Comparison of ENCODE assay signal across 25 mouse cellular contexts in genomic region chr12:112857021-112857925, GRCm38 (mm10). TPM values are rescaled to one million over a fixed set of nuclear protein-coding genes. Genes with fewer than 3 reads are reported as not detected.
DNase-seq lines count a peak whose midpoint lies in the region; TF ChIP-seq lines count a peak whose summit lies in the region.
"Had no signal": no experiment of that assay in that cellular context is flagged by ENCODE, and none has a peak within 500 bp of the region (broad histone marks: within the 10 kb centered on the region; RNA-seq: fewer than 3 reads in every experiment).

No protein-coding gene starts in this region.

- H3K4me3 ChIP-seq in thymus, adult 2 months (ENCODE audit: control insufficient read depth, insufficient read depth, low read length) = peak overlapping the region; percentile 54
- H3K4me3 ChIP-seq: embryonic facial prominence, embryonic 10.5 days; heart, adult 2 months; heart, embryonic 15.5 days; hindbrain, embryonic 10.5 days; limb, embryonic 15.5 days; liver, embryonic 15.5 days had no signal

- H3K27ac ChIP-seq in thymus, adult 2 months (ENCODE audit: control insufficient read depth, insufficient read depth, low read length) = peak overlapping the region; percentile 90
- H3K27ac ChIP-seq: embryonic facial prominence, embryonic 10.5 days; heart, adult 2 months; heart, embryonic 15.5 days; hindbrain, embryonic 10.5 days; limb, embryonic 15.5 days; liver, embryonic 15.5 days; macrophage had no signal

- H3K36me3 ChIP-seq in thymus, adult 2 months (ENCODE audit: control insufficient read depth, insufficient read depth, low read length) = peaks cover 23% of the 10 kb centered on the region
- H3K36me3 ChIP-seq: embryonic facial prominence, embryonic 10.5 days; G1E; heart, embryonic 15.5 days; hindbrain, embryonic 10.5 days; limb, embryonic 15.5 days; liver, embryonic 15.5 days had no signal

- no peaks in the 10 kb centered on the region for H3K27me3 ChIP-seq in thymus, adult 2 months (ENCODE audit: control insufficient read depth, insufficient read depth, low read length)
- H3K27me3 ChIP-seq: limb, embryonic 15.5 days; liver, embryonic 15.5 days; Patski had no signal

- WGBS in thymus, adult 2 months = 11% methylated on average over 9 of the region's 9 CpGs

- TF ChIP-seq POLR2A in thymus, adult 2 months (IDR thresholded peaks at IDR 0.05; ENCODE audit: control insufficient read depth, extremely low read depth, insufficient read depth, low read length, poor library complexity) = peak; percentile 27; the same call in 1 of the 2 replicates

- TF ChIP-seq CTCF in thymus, adult 2 months (IDR thresholded peaks at IDR 0.05; ENCODE audit: borderline replicate concordance, control insufficient read depth, extremely low read depth, insufficient read depth, low read length, poor library complexity) = no peak

- peak; percentile 3 for DNase-seq in kidney, postnatal 10 days
- no peak for DNase-seq in kidney, postnatal 4 days
- DNase-seq in CD4-positive helper T cell, adult 2 months (ENCODE audit: low read depth, low spot score) = peak; percentile 56
- peak; percentile 63 for DNase-seq in T-cell, adult 2 months (ENCODE audit: low spot score)
- no peak for DNase-seq in thymus, adult 2 months
- no peak for DNase-seq in urinary bladder, postnatal 14 days (ENCODE audit: low spot score)
- no peak for DNase-seq in layer of hippocampus, postnatal 14 days (ENCODE audit: low spot score in 2 of 2)
- DNase-seq in cerebellum, adult 11-12 months = no peak
- DNase-seq: adrenal gland, postnatal 10 days; cerebellum, adult 9-10 months; gastrocnemius, postnatal 14 days; heart, adult 2 months; layer of hippocampus, adult 9-11 months; left cerebral cortex, postnatal 4 days had no signal

- H3K4me1 ChIP-seq in thymus, adult 2 months (replicated peaks; ENCODE audit: control insufficient read depth, insufficient read depth, low read length) = peaks cover 73% of the 10 kb centered on the region
- H3K4me1 ChIP-seq: limb, embryonic 15.5 days; liver, embryonic 15.5 days had no signal

RNA-seq across cellular contexts. Expression of gene Gpr132, which starts 10.8 kb away (rescaled TPM):
- polyA plus RNA-seq in thymus, adult 2 months (2012; rRNA removed) = 256 and 265 TPM in 2 replicates
- total RNA-seq in layer of hippocampus, postnatal 14 days (2021) = not detected
- total RNA-seq: left cerebral cortex, postnatal 4 days had no signal
- polyA plus RNA-seq: forebrain, embryonic 16.5 days; midbrain, embryonic 11.5 days; Patski had no signal

RNA-seq across cellular contexts. Expression of gene Cdca4, which starts 28.1 kb away (rescaled TPM):
- 124 and 126 TPM in 2 replicates for polyA plus RNA-seq in thymus, adult 2 months (2012; rRNA removed)
- 1 to 10 TPM; 8.1 to 9.2 TPM for total RNA-seq in layer of hippocampus, postnatal 14 days (2021)

RNA-seq across cellular contexts. Expression of gene Clba1, which starts 48.5 kb away (rescaled TPM):
- 2.8 and 2.9 TPM in 2 replicates for polyA plus RNA-seq in thymus, adult 2 months (2012; rRNA removed)
- total RNA-seq in layer of hippocampus, postnatal 14 days (2021) = 10 to 100 TPM; 13.2 to 13.7 TPM

RNA-seq across cellular contexts. Expression of gene Ahnak2, which starts 54.8 kb away (rescaled TPM):
- polyA plus RNA-seq in thymus, adult 2 months (2012; rRNA removed) = 3.3 and 4.0 TPM in 2 replicates
- 1 to 10 TPM; 4.9 to 7.8 TPM for total RNA-seq in layer of hippocampus, postnatal 14 days (2021)
- total RNA-seq: common myeloid progenitor, adult 5-6 weeks had no signal

Comparison
In these comparisons a context has a peak if more than half of its experiments do, and no peak if none do; other contexts are left out.
1. DNase-seq: peak in kidney, postnatal 10 days (single experiment), CD4-positive helper T cell, adult 2 months (single experiment) and T-cell, adult 2 months (single experiment); none in kidney, postnatal 4 days (0 of 2), thymus, adult 2 months (single experiment), urinary bladder, postnatal 14 days (single experiment), layer of hippocampus, postnatal 14 days (0 of 2) and cerebellum, adult 11-12 months (single experiment).